Mouse (Mus musculus) midbrain, embryonic 11.5 days (tissue): ENCODE results near the gene Snx10. TPM values are rescaled to one million over a fixed set of nuclear protein-coding genes. Genes with fewer than 3 reads are reported as not detected.
"Not testable (repeated sequence)": the region's sequence is repeated elsewhere in the genome, so short reads cannot be mapped to it uniquely, and the experiment has no call there.

Experiments
- ATAC-seq: fragments of 200-750 bp; cut with Nextera tagmentation; 2 replicates; pipeline ENCODE4 v1.8.0; 2017; ENCODE audit warnings: moderate TSS enrichment, moderate library complexity; ENCODE audit not compliant: low FRiP score
- DNase-seq: peaks from one replicate; pipeline ENCODE4 v3.0.0; 2015; ENCODE audit warnings: low spot score; ENCODE audit errors: missing footprints
- H3K27ac ChIP-seq: fragments of 300-500 bp; sonication (generic); 2 replicates; pipeline ENCODE4 v1.5.1; 2014; ENCODE audit warnings: low read depth, low read length
- H3K27me3 ChIP-seq: fragments of 300-500 bp; sonication (generic); 2 replicates; pipeline ENCODE4 v1.6.1; 2014; ENCODE audit warnings: mild to moderate bottlenecking, low read length, moderate library complexity, mixed read lengths; ENCODE audit not compliant: control insufficient read depth, insufficient read depth
- H3K36me3 ChIP-seq: fragments of 300-500 bp; sonication (generic); 2 replicates; pipeline ENCODE4 v1.6.1; 2014; ENCODE audit warnings: mild to moderate bottlenecking, low read length, moderate library complexity, mixed read lengths; ENCODE audit not compliant: control insufficient read depth, insufficient read depth
- H3K4me1 ChIP-seq: fragments of 300-500 bp; sonication (generic); 2 replicates; pipeline ENCODE4 v1.6.1; 2014; ENCODE audit warnings: low read length; ENCODE audit not compliant: control insufficient read depth, insufficient read depth
- H3K4me2 ChIP-seq: fragments of 300-500 bp; sonication (generic); 2 replicates; pipeline ENCODE4 v1.6.1; 2014; ENCODE audit warnings: mild to moderate bottlenecking, moderate library complexity
- H3K4me3 ChIP-seq: fragments of 300-500 bp; sonication (generic); 2 replicates; pipeline ENCODE4 v1.5.1; 2014; ENCODE audit warnings: low read depth, low read length
- H3K9ac ChIP-seq: fragments of 300-500 bp; sonication (generic); 2 replicates; pipeline ENCODE4 v1.6.1; 2014; ENCODE audit warnings: low read length
- H3K9me3 ChIP-seq: fragments of 300-500 bp; sonication (generic); 2 replicates; pipeline ENCODE4 v1.6.1; 2016; ENCODE audit warnings: low read length; ENCODE audit not compliant: control insufficient read depth
- WGBS: fragments of 180-500 bp; shearing (Covaris S2); extraction: QIAGEN DNeasy Blood & Tissue Kit; methylation state at CpG from one replicate; pipeline ENCODE4 v1.1.7; 2014; 5-methylcytosine and 5-hydroxymethylcytosine counted together
- polyA plus RNA-seq: library from polyadenylated mRNA; unstranded; fragments of >200 nt; fragmentation: Nextera tagmentation; extraction: Ambion mirVana; gene quantifications from 2 replicates; pipeline ENCODE4 v1.2.1, GENCODE M21; 2014

Gene Snx10
- polyA plus RNA-seq: 52.0 and 53.4 TPM in 2 replicates

DNA sequence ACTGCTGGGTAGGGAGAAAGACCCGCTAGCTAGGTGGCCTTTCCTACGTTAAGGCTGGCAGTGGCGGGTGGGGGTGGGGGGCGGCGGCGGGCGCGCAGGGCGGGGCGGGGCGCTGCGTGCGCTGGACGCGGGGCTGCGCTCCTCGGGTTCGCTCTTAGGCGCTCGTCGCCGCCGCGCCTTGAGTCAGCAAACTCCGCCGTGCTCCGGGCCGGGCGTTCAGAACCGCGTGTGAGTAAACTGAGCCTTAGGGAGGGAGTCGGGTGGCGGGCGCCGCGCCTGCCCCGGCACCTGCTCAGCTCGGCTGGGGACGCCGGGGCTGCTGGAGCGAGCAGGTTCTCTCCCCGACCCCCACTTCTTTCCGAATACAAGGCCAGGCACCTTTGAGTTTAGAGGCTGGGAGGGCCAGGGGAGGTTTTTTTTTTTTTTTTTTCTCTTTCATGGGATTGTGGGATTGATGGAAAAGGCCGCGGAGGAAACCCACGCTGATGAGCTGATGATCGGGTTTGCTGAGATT lies at the start of gene Snx10:
Snx10 (plus strand) TSS at position 95 of the 514 bp plus-strand sequence.
- Histone ChIP-seq H3K4me3 (peak within 1 kb of the TSS; percentile 74), H3K9ac (peak within 1 kb of the TSS; percentile 87), H3K27ac (no peak within 1 kb of the TSS), H3K36me3 (no peaks in the 10 kb centered on the region), H3K4me2 (peak within 1 kb of the TSS; percentile 75), H3K27me3 (no peaks in the 10 kb centered on the region), H3K4me1 (peaks cover 6% of the 10 kb centered on the region), H3K9me3 (no peaks in the 10 kb centered on the region)
- DNase-seq (peak; percentile 95), ATAC-seq (peak; percentile 73)
- WGBS: under 1% methylated on average over 47 of the region's 47 CpGs

GRCm38 (mm10) chr6:51479136-51479731 lies 44.5 kb upstream of the Snx10 start:
- DNase-seq: peak; percentile 83
- peaks cover 26% of the 10 kb centered on the region for H3K36me3 ChIP-seq
- no peak overlapping the region for H3K4me3 ChIP-seq
- 93% methylated on average over 4 of the region's 4 CpGs for WGBS
- no peak overlapping the region for H3K27ac ChIP-seq
- ATAC-seq: no peak
- H3K4me1 ChIP-seq: no peaks in the 10 kb centered on the region
- H3K9ac ChIP-seq: no peak overlapping the region
- no peaks in the 10 kb centered on the region for H3K9me3 ChIP-seq
- no peak overlapping the region for H3K4me2 ChIP-seq
- H3K27me3 ChIP-seq: no peaks in the 10 kb centered on the region

- Histone ChIP-seq H3K27me3 (no peaks in the 10 kb centered on the region), H3K4me3 (no peak overlapping the region), H3K9ac (no peak overlapping the region), H3K36me3 (peaks cover 22% of the 10 kb centered on the region), H3K4me2 (no peak overlapping the region), H3K9me3 (no peaks in the 10 kb centered on the region), H3K4me1 (no peaks in the 10 kb centered on the region), H3K27ac (no peak overlapping the region)
- DNase-seq (peak; percentile 69), ATAC-seq (no peak)
- 97% methylated on average over 8 of the region's 8 CpGs for WGBS
These were observed 42.2 kb upstream of the Snx10 start for GRCm38 (mm10) chr6:51481548-51481947.

GRCm38 (mm10) chr6:51483861-51484260 lies 39.8 kb upstream of the Snx10 start:
- no peak overlapping the region for H3K9ac ChIP-seq
- peaks cover 15% of the 10 kb centered on the region for H3K36me3 ChIP-seq
- ATAC-seq: no peak
- H3K4me3 ChIP-seq: no peak overlapping the region
- no peaks in the 10 kb centered on the region for H3K27me3 ChIP-seq
- peak; percentile 66 for DNase-seq
- H3K9me3 ChIP-seq: 0 out of 2 replicates have a peak, but pooled peaks cover 2% of the 10 kb centered on the region
- H3K4me2 ChIP-seq: no peak overlapping the region
- no peaks in the 10 kb centered on the region for H3K4me1 ChIP-seq
- 93% methylated on average over 3 of the region's 3 CpGs for WGBS
- H3K27ac ChIP-seq: no peak overlapping the region

- peaks cover 10% of the 10 kb centered on the region for H3K36me3 ChIP-seq
- ATAC-seq, H3K4me3 ChIP-seq, H3K27ac ChIP-seq, H3K4me2 ChIP-seq, H3K4me1 ChIP-seq, H3K27me3 ChIP-seq, H3K9ac ChIP-seq, H3K9me3 ChIP-seq: not testable (repeated sequence)
- peak; percentile 75 for DNase-seq
- WGBS: 90% methylated on average over 8 of the region's 8 CpGs
These were observed 39.1 kb upstream of the Snx10 start for GRCm38 (mm10) chr6:51484556-51484955.

DNA sequence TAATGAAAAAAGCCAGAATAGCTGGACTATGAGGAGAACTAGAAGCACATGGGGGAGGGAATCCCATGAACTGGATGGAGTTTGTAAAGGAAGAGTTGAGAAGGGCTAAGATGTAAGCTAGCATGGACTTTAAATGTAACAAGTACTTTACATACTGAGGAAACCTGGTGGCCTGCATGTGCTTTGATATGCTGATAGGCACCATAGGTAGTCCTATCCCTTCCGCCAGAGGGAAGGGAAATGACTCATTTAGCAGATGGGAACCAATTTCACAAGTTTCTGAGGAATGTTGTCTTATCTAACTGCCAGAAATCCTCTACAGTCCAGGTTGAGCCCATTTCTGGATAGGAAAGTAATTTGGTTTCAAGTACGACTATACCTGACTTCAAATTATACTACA lies 38.1 kb upstream of the Snx10 start:
- peak; percentile 79 for DNase-seq
- H3K4me3 ChIP-seq: no peak overlapping the region
- 69% methylated on average over 2 of the region's 2 CpGs for WGBS

GRCm38 (mm10) chr6:51486076-51486710 lies 37.5 kb upstream of the Snx10 start:
- peaks cover 8% of the 10 kb centered on the region for H3K36me3 ChIP-seq
- WGBS: 78% methylated on average over 7 of the region's 7 CpGs
- H3K9ac ChIP-seq: no peak overlapping the region
- H3K4me2 ChIP-seq: no peak overlapping the region
- ATAC-seq: no peak
- H3K27me3 ChIP-seq: no peaks in the 10 kb centered on the region
- 0 out of 2 replicates have a peak, but pooled peaks cover 2% of the 10 kb centered on the region for H3K9me3 ChIP-seq
- no peaks in the 10 kb centered on the region for H3K4me1 ChIP-seq
- no peak overlapping the region for H3K27ac ChIP-seq
- peak; percentile 59 for DNase-seq
- H3K4me3 ChIP-seq: no peak overlapping the region

More for the DNA sequence above, 38.1 kb upstream of the Snx10 start:
- Histone ChIP-seq H3K27me3 (no peaks in the 10 kb centered on the region), H3K27ac (no peak overlapping the region), H3K36me3 (peaks cover 8% of the 10 kb centered on the region), H3K9me3 (0 out of 2 replicates have a peak, but pooled peaks cover 2% of the 10 kb centered on the region), H3K9ac (no peak overlapping the region), H3K4me2 (no peak overlapping the region), H3K4me1 (no peaks in the 10 kb centered on the region)
- ATAC-seq: no peak

- Histone ChIP-seq H3K36me3 (peaks cover 3% of the 10 kb centered on the region), H3K9me3 (0 out of 2 replicates have a peak, but pooled peaks cover 2% of the 10 kb centered on the region), H3K9ac (no peak overlapping the region), H3K4me2 (no peak overlapping the region), H3K4me3 (no peak overlapping the region), H3K4me1 (no peaks in the 10 kb centered on the region), H3K27me3 (no peaks in the 10 kb centered on the region), H3K27ac (no peak overlapping the region)
- WGBS: 93% methylated on average over 5 of the region's 5 CpGs
- ATAC-seq (no peak), DNase-seq (peak; percentile 81)
These were observed 37.0 kb upstream of the Snx10 start for GRCm38 (mm10) chr6:51486731-51487130.

GRCm38 (mm10) chr6:51489787-51490186 lies 33.9 kb upstream of the Snx10 start:
- H3K9ac ChIP-seq: no peak overlapping the region
- H3K4me2 ChIP-seq: no peak overlapping the region
- DNase-seq (peak; percentile 69), ATAC-seq (no peak)
- H3K9me3 ChIP-seq: 0 out of 2 replicates have a peak, but pooled peaks cover 2% of the 10 kb centered on the region
- no peaks in the 10 kb centered on the region for H3K36me3 ChIP-seq
- H3K27me3 ChIP-seq: no peaks in the 10 kb centered on the region
- H3K4me3 ChIP-seq: no peak overlapping the region
- 75% methylated on average over 2 of the region's 2 CpGs for WGBS
- no peak overlapping the region for H3K27ac ChIP-seq
- H3K4me1 ChIP-seq: no peaks in the 10 kb centered on the region
